8 mouse cellular contexts compared by ENCODE assay signal in genomic region chr9:87254903-87255695, GRCm38 (mm10). TPM values are rescaled to one million over a fixed set of nuclear protein-coding genes. Genes with fewer than 3 reads are reported as not detected.
DNase-seq lines count a peak whose midpoint lies in the region; ATAC-seq lines count a peak whose summit lies in the region.

TSS of gene Cep162 (minus strand) at chr9:87255536.

- intact Hi-C loops in left cerebral cortex, postnatal 14 days (cut with DNase I) = no loop called here

- H3K4me3 ChIP-seq in intestine, embryonic 14.5 days (ENCODE audit: low read depth, low read length) = peak within 1 kb of the TSS; percentile 62

- H3K36me3 ChIP-seq in intestine, embryonic 14.5 days (ENCODE audit: control insufficient read depth, insufficient read depth, low read length) = no peaks in the 10 kb centered on the region

- peak within 1 kb of the TSS; percentile 44 for H3K27ac ChIP-seq in intestine, embryonic 14.5 days (ENCODE audit: low read depth)

- DNase-seq in adrenal gland, adult 18-20 months (ENCODE audit: low spot score in 2 of 2) = peak; percentile 79 to 80
- peak; percentile 94 for DNase-seq in embryo, embryonic 11 days
- DNase-seq in gastrocnemius, postnatal 25 days = peak; percentile 85
- DNase-seq in intestine, embryonic 14.5 days (ENCODE audit: low spot score) = peak; percentile 94
- peak; percentile 87 to 91 for DNase-seq in left cerebral cortex, postnatal 14 days (ENCODE audit: low spot score in 2 of 2)
- peak; percentile 87 for DNase-seq in mesoderm, embryonic 11.5 days (ENCODE audit: low read depth, low spot score)
- peak; percentile 85 to 87 for DNase-seq in right cerebral cortex, postnatal 36 days (ENCODE audit: low spot score in 2 of 2)
- DNase-seq in yolk sac, embryonic 10.5 days (ENCODE audit: low spot score) = peak; percentile 93

- 0 out of 2 replicates have a peak, but pooled peaks cover 4% of the 10 kb centered on the region for H3K4me1 ChIP-seq in intestine, embryonic 14.5 days (replicated peaks; ENCODE audit: control insufficient read depth, insufficient read depth, low read length)

- under 1% methylated on average over 41 of the region's 41 CpGs for WGBS in intestine, embryonic 14.5 days

- H3K4me2 ChIP-seq in intestine, embryonic 14.5 days (ENCODE audit: low read length) = peak within 1 kb of the TSS; percentile 63

- no peaks in the 10 kb centered on the region for H3K27me3 ChIP-seq in intestine, embryonic 14.5 days (replicated peaks; ENCODE audit: control insufficient read depth, insufficient read depth, low read length)

- ATAC-seq in intestine, embryonic 14.5 days (replicated peaks; ENCODE audit: low FRiP score, low TSS enrichment, low read depth) = peak; percentile 99

- H3K9me3 ChIP-seq in intestine, embryonic 14.5 days (ENCODE audit: control insufficient read depth, low read length) = no peaks in the 10 kb centered on the region

- peak within 1 kb of the TSS; percentile 54 for H3K9ac ChIP-seq in intestine, embryonic 14.5 days (ENCODE audit: low read length)

RNA-seq across cellular contexts. Expression of gene Cep162, which starts in this region (rescaled TPM):
- 1 to 10 TPM; 3.5 to 4.2 TPM for total RNA-seq in adrenal gland, adult 18-20 months (2021)
- total RNA-seq in gastrocnemius, postnatal 25 days (2021) = 1 to 10 TPM; 1.7 to 2.0 TPM
- 6.4 and 7.3 TPM in 2 replicates for polyA plus RNA-seq in intestine, embryonic 14.5 days (2014; fragmentation: Nextera tagmentation; extraction: Ambion mirVana)
- total RNA-seq in left cerebral cortex, postnatal 14 days (2021) = 1 to 10 TPM; 6.4 to 7.7 TPM

Comparison
In these comparisons a context has a peak if more than half of its experiments do, and no peak if none do; other contexts are left out.
1. Peak in every context shown above with its lines: DNase-seq, ATAC-seq, H3K4me3 ChIP-seq and H3K27ac ChIP-seq.